Mouse (Mus musculus) embryonic facial prominence, embryonic 14.5 days (tissue): ENCODE results near the gene Tma7. TPM values are rescaled to one million over a fixed set of nuclear protein-coding genes. Genes with fewer than 3 reads are reported as not detected.

Source experiments
- ATAC-seq: fragments of 200-750 bp; cut with Nextera tagmentation; 2 replicates; pipeline ENCODE4 v1.8.0; 2017; ENCODE audit warnings: low read depth, moderate number of reproducible peaks, moderate TSS enrichment
- DNase-seq: peaks from one replicate; pipeline ENCODE4 v3.0.0-alpha.2; 2015; ENCODE audit warnings: low spot score
- H3K27ac ChIP-seq: fragments of 300-500 bp; sonication (generic); replicated peaks from 2 replicates; pipeline ENCODE4 v1.5.1; 2014; ENCODE audit warnings: low read depth, mild to moderate bottlenecking, low read length, moderate library complexity
- H3K27me3 ChIP-seq: fragments of 300-500 bp; sonication (generic); replicated peaks from 2 replicates; pipeline ENCODE4 v1.6.1; 2014; ENCODE audit warnings: low read length; ENCODE audit not compliant: control insufficient read depth, insufficient read depth
- H3K36me3 ChIP-seq: fragments of 300-500 bp; sonication (generic); 2 replicates; pipeline ENCODE4 v1.6.1; 2014; ENCODE audit warnings: low read length, mixed read lengths; ENCODE audit not compliant: control insufficient read depth, insufficient read depth
- H3K4me1 ChIP-seq: fragments of 300-500 bp; sonication (generic); 2 replicates; pipeline ENCODE4 v1.6.1; 2014; ENCODE audit warnings: antibody characterized with exemption, low read length; ENCODE audit not compliant: control insufficient read depth, insufficient read depth
- H3K4me2 ChIP-seq: fragments of 300-500 bp; sonication (generic); 2 replicates; pipeline ENCODE4 v1.6.1; 2014; ENCODE audit warnings: low read depth, mild to moderate bottlenecking, low read length, moderate library complexity, mixed read lengths
- H3K4me3 ChIP-seq: fragments of 300-500 bp; sonication (generic); 2 replicates; pipeline ENCODE4 v1.5.1; 2014; ENCODE audit warnings: low read depth, mild to moderate bottlenecking, low read length
- H3K9ac ChIP-seq: fragments of 300-500 bp; sonication (generic); 2 replicates; pipeline ENCODE4 v1.6.1; 2014; ENCODE audit warnings: low read depth, mild to moderate bottlenecking, low read length, moderate library complexity, mixed read lengths
- H3K9me3 ChIP-seq: fragments of 300-500 bp; sonication (generic); 2 replicates; pipeline ENCODE4 v1.6.1; 2016; ENCODE audit warnings: low read length; ENCODE audit not compliant: control insufficient read depth
- WGBS: fragments of 180-500 bp; shearing (Covaris S2); extraction: QIAGEN DNeasy Blood & Tissue Kit; methylation state at CpG from one replicate; pipeline ENCODE4 v1.1.7; 2014; 5-methylcytosine and 5-hydroxymethylcytosine counted together
- polyA plus RNA-seq: library from polyadenylated mRNA; unstranded; fragments of >200 nt; fragmentation: Nextera tagmentation; extraction: Ambion mirVana; gene quantifications from 2 replicates; pipeline ENCODE4 v1.2.1, GENCODE M21; 2014

Gene Tma7
- polyA plus RNA-seq, 1 experiment from 2014 or later: 655 TPM

DNA sequence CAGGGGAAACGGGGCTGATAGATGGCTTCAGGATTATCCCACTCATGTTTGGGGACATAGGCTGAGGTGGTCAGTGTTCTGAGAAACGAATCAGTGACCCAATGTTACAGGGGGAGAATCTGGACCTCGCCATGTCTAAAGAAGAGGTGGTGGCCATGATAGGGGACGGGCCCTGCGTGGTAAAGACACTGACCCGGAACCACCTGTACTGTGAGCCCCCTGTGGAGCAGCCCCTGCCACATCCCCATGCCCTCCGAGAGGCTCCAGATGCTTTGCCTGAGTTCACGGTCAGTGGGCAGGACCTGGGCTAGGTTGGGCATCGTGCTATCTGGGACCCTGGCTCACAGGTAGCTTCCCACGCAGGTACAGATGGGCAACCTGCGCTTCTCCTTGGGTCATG, 27.9 kb upstream of the Tma7 start:
- no peak overlapping the region for H3K27ac ChIP-seq
- no peaks in the 10 kb centered on the region for H3K4me1 ChIP-seq
- no peak for DNase-seq
- no peak overlapping the region for H3K4me2 ChIP-seq
- no peaks in the 10 kb centered on the region for H3K27me3 ChIP-seq
- no peaks in the 10 kb centered on the region for H3K9me3 ChIP-seq
- WGBS: 96% methylated on average over 11 of the region's 11 CpGs
- H3K36me3 ChIP-seq: peaks cover 96% of the 10 kb centered on the region
- ATAC-seq: no peak
- no peak overlapping the region for H3K9ac ChIP-seq
- H3K4me3 ChIP-seq: no peak overlapping the region

DNA sequence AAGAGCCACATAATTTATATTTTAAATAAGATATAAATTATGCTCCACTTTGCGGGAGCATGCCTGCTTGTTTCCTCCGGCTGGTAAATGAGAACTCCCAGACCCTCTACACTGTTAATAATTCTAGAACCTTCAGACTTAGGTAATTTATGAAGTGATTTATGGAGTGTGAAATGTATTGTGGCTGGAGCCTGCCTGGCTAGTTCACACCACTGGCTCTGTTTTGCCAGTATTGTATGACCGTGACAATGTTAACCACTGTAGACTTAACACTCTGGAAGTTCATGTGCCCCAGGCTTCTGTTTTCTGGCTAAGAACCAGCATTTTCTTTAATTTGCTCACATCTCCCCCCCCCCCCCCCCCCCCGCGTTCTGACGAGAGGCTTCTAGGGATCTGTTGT, 25.0 kb upstream of the Tma7 start:
- Histone ChIP-seq H3K9ac (no peak overlapping the region), H3K4me3 (no peak overlapping the region), H3K4me2 (no peak overlapping the region), H3K27me3 (no peaks in the 10 kb centered on the region), H3K4me1 (no peaks in the 10 kb centered on the region), H3K36me3 (peaks cover 93% of the 10 kb centered on the region), H3K27ac (no peak overlapping the region), H3K9me3 (no peaks in the 10 kb centered on the region)
- no peak for ATAC-seq
- 73% methylated on average over 5 of the region's 6 CpGs for WGBS
- DNase-seq: no peak

DNA sequence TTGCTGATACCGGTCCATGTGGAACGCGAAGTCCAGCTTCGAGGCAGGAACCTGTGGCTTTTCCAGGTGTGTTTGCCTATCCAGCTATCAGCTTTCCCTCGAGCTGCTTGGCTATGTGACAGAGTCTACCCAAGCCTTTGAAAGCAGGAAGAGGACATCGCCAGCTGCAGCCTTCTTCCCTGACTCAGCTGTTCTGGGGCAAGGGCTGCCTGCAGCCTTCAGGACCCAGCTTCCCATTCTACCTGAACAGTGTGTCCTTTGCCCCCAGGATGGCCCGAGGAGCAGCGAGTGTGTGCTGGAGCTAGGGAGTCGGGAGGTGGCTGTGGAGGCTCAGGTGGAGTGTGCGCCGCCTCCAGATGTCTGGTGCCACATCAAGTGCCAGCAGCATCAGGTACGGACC, 23.3 kb upstream of the Tma7 start:
- H3K36me3 ChIP-seq: peaks cover 82% of the 10 kb centered on the region
- ATAC-seq: no peak
- 88% methylated on average over 12 of the region's 12 CpGs for WGBS
- no peaks in the 10 kb centered on the region for H3K9me3 ChIP-seq
- H3K4me3 ChIP-seq: no peak overlapping the region
- no peak overlapping the region for H3K27ac ChIP-seq
- no peaks in the 10 kb centered on the region for H3K4me1 ChIP-seq
- no peaks in the 10 kb centered on the region for H3K27me3 ChIP-seq
- no peak for DNase-seq
- no peak overlapping the region for H3K4me2 ChIP-seq
- H3K9ac ChIP-seq: no peak overlapping the region

DNA sequence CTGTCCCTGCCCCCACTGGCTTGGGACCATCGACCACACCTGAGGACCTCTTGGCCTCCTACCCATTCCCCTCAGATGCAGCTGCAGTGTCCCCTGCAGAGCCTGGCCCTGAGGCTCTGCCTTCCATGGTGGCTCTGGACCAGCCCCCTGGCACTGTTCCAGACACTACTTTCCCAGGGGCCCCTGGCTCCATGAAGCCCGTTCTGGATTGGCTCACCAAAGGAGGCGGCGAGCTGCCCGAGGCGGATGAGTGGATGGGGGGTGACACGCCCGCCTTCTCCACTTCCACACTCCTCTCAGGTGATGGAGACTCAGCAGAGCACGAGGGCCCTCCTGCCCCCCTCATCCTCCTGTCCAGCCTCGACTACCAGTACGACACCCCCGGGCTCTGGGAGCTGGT, 22.6 kb upstream of the Tma7 start:
- 75% methylated on average over 10 of the region's 12 CpGs for WGBS
- ATAC-seq: peak; percentile 64
- no peak overlapping the region for H3K27ac ChIP-seq
- no peaks in the 10 kb centered on the region for H3K27me3 ChIP-seq
- no peaks in the 10 kb centered on the region for H3K4me1 ChIP-seq
- no peak overlapping the region for H3K4me2 ChIP-seq
- no peaks in the 10 kb centered on the region for H3K9me3 ChIP-seq
- H3K36me3 ChIP-seq: peaks cover 82% of the 10 kb centered on the region
- no peak overlapping the region for H3K9ac ChIP-seq
- H3K4me3 ChIP-seq: no peak overlapping the region
- no peak for DNase-seq

DNA sequence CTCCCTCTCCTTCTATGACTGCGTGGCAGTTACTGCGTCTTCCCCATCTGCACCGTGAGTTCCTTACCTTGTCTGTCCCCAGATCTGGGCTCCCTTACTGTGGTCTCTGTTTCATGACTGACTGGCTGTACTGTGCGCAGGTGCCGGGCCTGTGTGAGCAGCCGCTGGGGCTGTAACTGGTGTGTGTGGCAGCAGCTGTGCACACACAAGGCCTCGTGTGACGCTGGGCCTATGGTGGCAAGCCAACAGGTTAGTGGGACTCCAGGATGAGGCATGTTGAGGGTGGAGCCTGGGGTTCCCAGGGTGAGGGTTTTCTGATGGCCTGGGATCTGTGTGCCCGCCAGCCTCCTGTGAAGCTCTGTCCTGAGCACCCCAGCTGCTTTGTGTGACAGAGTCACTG, 21.7 kb upstream of the Tma7 start:
- Histone ChIP-seq H3K4me3 (no peak overlapping the region), H3K27me3 (no peaks in the 10 kb centered on the region), H3K9me3 (no peaks in the 10 kb centered on the region), H3K36me3 (peaks cover 79% of the 10 kb centered on the region), H3K27ac (no peak overlapping the region), H3K9ac (no peak overlapping the region), H3K4me2 (no peak overlapping the region), H3K4me1 (peaks cover 2% of the 10 kb centered on the region)
- 92% methylated on average over 9 of the region's 9 CpGs for WGBS
- DNase-seq (no peak), ATAC-seq (no peak)

DNA sequence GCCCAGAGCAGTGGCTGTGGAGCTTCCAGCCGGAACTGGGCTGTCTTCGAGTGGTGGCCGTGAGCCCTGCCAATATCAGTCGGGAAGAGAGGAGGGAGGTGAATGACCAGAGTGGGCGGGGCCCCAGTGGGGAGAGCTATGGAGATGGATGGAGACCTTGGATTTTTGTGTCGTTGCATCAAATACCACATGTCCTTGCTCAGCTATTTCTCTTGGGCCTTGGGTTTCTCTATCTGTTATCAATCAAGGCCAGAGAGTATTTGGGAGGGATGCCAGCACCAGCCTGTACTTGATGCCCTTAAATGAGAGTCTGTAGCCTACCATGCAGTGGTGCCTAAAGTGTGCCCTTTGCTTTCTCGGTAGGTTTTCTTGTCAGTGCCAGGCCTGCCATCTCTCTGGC, 20.9 kb upstream of the Tma7 start:
- Histone ChIP-seq H3K27ac (no peak overlapping the region), H3K4me1 (peaks cover 10% of the 10 kb centered on the region), H3K9ac (no peak overlapping the region), H3K36me3 (peaks cover 71% of the 10 kb centered on the region), H3K27me3 (no peaks in the 10 kb centered on the region), H3K4me2 (no peak overlapping the region), H3K4me3 (no peak overlapping the region), H3K9me3 (no peaks in the 10 kb centered on the region)
- 74% methylated on average over 7 of the region's 7 CpGs for WGBS
- DNase-seq: no peak
- no peak for ATAC-seq

DNA sequence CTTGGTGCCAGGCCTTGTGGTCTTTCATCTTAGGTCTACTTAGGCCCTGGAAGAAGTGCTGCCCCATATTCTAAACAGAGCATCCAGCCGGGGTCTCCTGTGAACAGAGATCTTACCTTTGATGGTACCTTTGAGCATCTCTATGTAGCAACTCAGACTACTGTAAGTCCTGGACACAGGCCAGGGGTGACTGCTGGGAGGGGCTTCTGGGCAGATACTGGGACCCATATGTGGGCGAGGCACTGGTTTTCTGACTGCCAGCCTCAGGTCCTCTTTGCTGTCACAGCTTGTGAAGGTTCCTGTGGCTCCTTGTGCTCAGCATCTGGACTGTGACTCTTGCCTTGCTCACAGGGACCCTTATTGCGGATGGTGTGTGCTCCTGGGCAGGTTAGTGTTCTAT, 20.2 kb upstream of the Tma7 start:
- Histone ChIP-seq H3K4me3 (no peak overlapping the region), H3K9ac (no peak overlapping the region)

DNA sequence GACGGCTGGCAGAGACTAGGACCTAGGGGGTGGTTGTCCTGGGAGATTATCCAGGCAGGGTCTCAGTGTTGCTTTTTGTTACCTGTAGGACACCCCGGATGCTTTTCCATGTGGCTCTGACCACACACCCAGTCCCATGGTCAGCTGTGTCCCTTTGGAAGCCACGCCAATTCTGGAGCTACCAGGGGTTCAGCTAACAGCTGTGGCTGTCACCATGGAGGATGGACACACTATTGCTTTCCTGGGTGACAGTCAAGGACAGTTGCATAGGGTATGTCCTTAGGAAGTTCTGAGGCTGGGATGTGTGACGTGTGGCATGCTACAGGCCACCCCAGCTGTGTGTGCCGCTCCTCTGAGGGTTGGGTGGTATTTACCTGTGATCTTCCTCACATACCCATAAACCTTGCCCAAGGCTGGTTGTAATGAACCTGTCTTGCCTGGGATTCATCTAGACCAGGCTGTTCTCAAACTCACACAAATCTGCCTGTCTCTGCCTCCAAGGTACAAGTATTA, 19.6 kb upstream of the Tma7 start:
- H3K4me1 ChIP-seq: peaks cover 22% of the 10 kb centered on the region
- 86% methylated on average over 4 of the region's 5 CpGs for WGBS
- no peak for ATAC-seq
- no peaks in the 10 kb centered on the region for H3K9me3 ChIP-seq
- DNase-seq: no peak
- H3K4me2 ChIP-seq: no peak overlapping the region
- no peak overlapping the region for H3K4me3 ChIP-seq
- H3K27ac ChIP-seq: no peak overlapping the region
- H3K27me3 ChIP-seq: no peaks in the 10 kb centered on the region
- H3K36me3 ChIP-seq: peaks cover 62% of the 10 kb centered on the region
- H3K9ac ChIP-seq: no peak overlapping the region

More for the DNA sequence above, 20.2 kb upstream of the Tma7 start:
- Histone ChIP-seq H3K9me3 (no peaks in the 10 kb centered on the region), H3K27ac (no peak overlapping the region), H3K4me1 (peaks cover 17% of the 10 kb centered on the region), H3K36me3 (peaks cover 64% of the 10 kb centered on the region), H3K4me2 (no peak overlapping the region), H3K27me3 (no peaks in the 10 kb centered on the region)
- DNase-seq: no peak
- ATAC-seq: no peak
- WGBS: 85% methylated on average over 3 of the region's 3 CpGs

DNA sequence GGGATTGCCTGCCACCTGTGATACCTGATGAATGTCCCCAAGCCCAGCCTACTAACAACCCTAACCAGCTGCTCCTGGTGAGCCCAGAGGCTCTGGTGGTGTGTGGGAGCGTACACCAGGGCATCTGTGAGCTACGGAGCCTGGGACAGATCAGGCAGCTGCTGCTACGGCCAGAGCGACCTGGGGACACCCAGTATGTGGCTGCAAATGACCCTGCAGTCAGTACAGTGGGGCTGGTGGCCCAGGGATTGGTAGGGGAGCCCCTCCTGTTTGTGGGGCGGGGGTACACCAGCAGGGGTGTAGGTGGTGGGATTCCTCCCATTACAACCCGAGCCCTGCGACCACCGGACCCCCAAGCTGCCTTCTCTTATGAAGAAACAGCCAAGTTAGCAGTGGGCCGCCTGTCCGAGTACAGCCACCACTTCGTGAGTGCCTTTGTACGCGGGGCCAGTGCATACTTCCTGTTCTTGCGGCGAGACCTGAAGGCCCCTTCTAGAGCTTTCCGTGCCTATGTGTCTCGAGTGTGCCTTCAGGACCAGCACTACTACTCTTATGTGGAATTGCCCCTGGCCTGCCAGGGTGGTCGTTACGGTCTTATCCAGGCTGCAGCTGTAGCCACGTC, 18.0 kb upstream of the Tma7 start:
- Histone ChIP-seq H3K27me3 (no peaks in the 10 kb centered on the region), H3K27ac (no peak overlapping the region), H3K9me3 (no peaks in the 10 kb centered on the region), H3K36me3 (peaks cover 47% of the 10 kb centered on the region), H3K4me1 (peaks cover 30% of the 10 kb centered on the region), H3K4me3 (no peak overlapping the region), H3K4me2 (no peak overlapping the region), H3K9ac (0 out of 2 replicates have a peak overlapping the region, but pooled peaks have one; percentile 5)
- DNase-seq (no peak), ATAC-seq (no peak)
- 90% methylated on average over 19 of the region's 20 CpGs for WGBS
